Mouse (Mus musculus): Measurements from ENCODE around the gene Doc2b. TPM values are rescaled to one million over a fixed set of nuclear protein-coding genes. Genes with fewer than 3 reads are reported as not detected.
A peak's percentile ranks its signal among the peaks of the same experiment; 100 is the strongest.

The Doc2b gene
- polyA plus RNA-seq, 1 experiment from 2014 or later, result 0.13 TPM

DNA sequence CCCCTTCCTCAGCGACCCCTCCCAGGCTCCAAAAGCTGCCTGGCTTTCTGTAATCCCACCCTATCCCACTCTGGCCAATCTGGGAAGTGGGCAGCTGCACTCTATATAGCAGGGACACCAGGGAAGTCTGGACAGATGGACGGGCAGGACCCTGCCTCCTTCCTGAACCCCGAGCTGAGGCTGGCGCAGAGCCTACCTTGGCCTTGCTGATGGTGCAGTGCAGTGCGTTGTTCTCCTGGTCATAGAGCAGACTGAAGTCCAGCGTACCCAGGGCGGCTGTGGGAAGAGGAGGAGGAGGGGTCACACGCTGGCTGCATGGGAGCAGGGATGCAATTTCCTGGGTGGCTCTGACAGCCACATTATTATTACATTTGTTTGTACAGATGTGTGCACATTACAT lies 10.0 kb downstream of the Doc2b start:
- ATAC-seq (replicated peaks; ENCODE audit: insufficient number of reproducible peaks, insufficient read depth, low FRiP score, low read depth), result no peak
- Histone ChIP-seq H3K4me3 (no peak overlapping the region), H3K27ac (no peak overlapping the region), H3K27me3 (peaks cover 16% of the 10 kb centered on the region), H3K4me2 (no peak overlapping the region), H3K9me3 (replicated peaks) (no peaks in the 10 kb centered on the region), H3K4me1 (replicated peaks) (no peaks in the 10 kb centered on the region), H3K9ac (no peak overlapping the region), H3K36me3 (no peaks in the 10 kb centered on the region)
- 77% methylated on average over 8 of the region's 8 CpGs for WGBS

DNA sequence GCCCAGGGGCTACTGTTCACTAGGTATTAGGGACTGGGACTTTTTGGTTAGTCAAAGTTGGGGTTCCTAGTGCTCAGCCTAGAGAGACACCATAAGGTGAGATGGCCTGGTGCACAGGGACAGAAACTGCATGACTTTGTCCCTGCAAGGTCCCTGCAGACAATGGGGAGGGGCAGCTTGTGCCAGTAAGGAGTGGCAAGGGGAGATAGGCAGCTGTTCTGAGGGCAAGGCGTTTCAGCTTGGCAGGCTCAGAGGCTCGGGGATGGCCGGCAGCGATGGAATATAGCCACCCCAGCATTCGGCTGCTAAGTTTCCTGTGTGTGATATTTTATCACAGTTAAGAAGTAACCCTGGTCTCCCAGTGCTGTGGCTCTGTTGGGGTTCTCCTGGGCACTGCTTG lies 12.1 kb downstream of the Doc2b start:
- no peak for ATAC-seq (replicated peaks; ENCODE audit: insufficient number of reproducible peaks, insufficient read depth, low FRiP score, low read depth)
- WGBS, result 75% methylated on average over 5 of the region's 5 CpGs
- no peaks in the 10 kb centered on the region for H3K9me3 ChIP-seq (replicated peaks)

DNA sequence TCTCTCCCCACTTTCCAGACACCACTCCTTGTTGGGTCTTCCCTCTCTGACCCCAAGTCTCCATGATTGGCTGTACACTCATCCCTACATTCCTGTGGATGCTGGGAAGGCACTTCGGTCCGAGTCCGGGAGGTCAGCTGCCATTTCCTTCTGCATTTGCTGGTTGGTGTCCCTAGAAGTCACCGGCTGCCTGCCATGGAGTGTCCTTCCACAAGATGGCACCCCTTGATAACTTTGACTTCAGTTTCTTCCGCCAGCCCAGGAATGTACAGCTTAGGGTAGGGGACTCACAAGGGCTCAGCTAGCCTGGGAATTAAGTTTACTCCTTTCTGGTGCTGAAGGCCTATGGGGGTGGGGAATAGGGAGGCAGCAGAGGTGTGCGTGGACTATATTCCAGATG lies 13.9 kb downstream of the Doc2b start:
- peak; percentile 66; the same call in 1 of the 2 replicates for ATAC-seq (replicated peaks; ENCODE audit: insufficient number of reproducible peaks, insufficient read depth, low FRiP score, low read depth)
- no peaks in the 10 kb centered on the region for H3K9me3 ChIP-seq (replicated peaks)
- H3K27me3 ChIP-seq, result no peaks in the 10 kb centered on the region

More for the DNA sequence above, 12.1 kb downstream of the Doc2b start:
- Histone ChIP-seq H3K36me3 (no peaks in the 10 kb centered on the region), H3K4me1 (replicated peaks) (no peaks in the 10 kb centered on the region), H3K4me2 (no peak overlapping the region), H3K9ac (no peak overlapping the region), H3K27ac (no peak overlapping the region), H3K27me3 (0 out of 2 replicates have a peak, but pooled peaks cover 6% of the 10 kb centered on the region), H3K4me3 (no peak overlapping the region)

DNA sequence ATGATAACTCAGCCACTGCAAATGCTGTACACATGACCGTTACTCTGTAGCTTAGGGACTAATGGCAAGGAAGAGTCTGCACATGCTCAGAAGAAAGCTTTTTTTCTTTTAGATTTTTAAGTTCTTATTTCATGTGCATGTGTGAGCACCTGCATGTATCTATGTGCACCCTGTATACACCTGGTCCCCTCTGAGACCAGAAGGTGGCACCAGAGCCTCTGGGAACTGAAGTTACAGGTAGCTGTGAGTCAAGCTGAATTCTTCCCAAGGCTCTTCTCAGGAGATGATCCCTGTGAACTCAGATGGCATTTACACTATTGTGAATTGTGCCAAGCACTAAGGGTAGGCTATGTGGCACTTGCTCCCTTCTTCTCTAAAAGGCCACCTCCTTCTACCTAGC lies 19.9 kb downstream of the Doc2b start:
- Histone ChIP-seq H3K9ac (no peak overlapping the region), H3K36me3 (no peaks in the 10 kb centered on the region), H3K9me3 (replicated peaks) (no peaks in the 10 kb centered on the region), H3K4me1 (replicated peaks) (no peaks in the 10 kb centered on the region), H3K27ac (no peak overlapping the region), H3K4me3 (no peak overlapping the region), H3K27me3 (no peaks in the 10 kb centered on the region), H3K4me2 (no peak overlapping the region)
- no peak for ATAC-seq (replicated peaks; ENCODE audit: insufficient number of reproducible peaks, insufficient read depth, low FRiP score, low read depth)
- 81% methylated on average over 1 of the region's 1 CpGs for WGBS

More for the DNA sequence above, 13.9 kb downstream of the Doc2b start:
- H3K4me2 ChIP-seq, result no peak overlapping the region
- H3K36me3 ChIP-seq, result no peaks in the 10 kb centered on the region
- no peak overlapping the region for H3K9ac ChIP-seq
- 19% methylated on average over 6 of the region's 6 CpGs for WGBS
- H3K4me1 ChIP-seq (replicated peaks), result no peaks in the 10 kb centered on the region
- no peak overlapping the region for H3K27ac ChIP-seq
- H3K4me3 ChIP-seq, result no peak overlapping the region

DNA sequence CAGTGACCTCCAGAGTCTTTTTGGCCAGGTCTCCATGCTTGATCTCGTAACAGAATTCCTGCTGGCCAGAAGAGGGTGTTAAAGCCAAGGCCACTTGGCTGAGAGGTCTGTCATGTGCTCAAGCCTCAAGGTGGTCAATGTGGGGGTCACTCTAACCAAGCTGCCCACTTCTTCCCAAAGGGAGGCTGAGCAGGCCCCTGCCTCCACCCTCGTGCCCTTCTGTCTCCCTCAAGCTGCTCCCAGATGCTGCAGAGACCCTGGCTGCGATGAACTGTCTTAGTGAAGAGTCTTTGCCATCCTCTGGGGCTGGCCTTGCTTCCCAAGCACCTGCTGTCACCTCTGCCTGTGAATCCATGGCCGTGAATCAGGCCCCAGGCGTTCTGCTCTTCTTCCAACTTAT lies 23.3 kb downstream of the Doc2b start:
- no peak for ATAC-seq (replicated peaks; ENCODE audit: insufficient number of reproducible peaks, insufficient read depth, low FRiP score, low read depth)

DNA sequence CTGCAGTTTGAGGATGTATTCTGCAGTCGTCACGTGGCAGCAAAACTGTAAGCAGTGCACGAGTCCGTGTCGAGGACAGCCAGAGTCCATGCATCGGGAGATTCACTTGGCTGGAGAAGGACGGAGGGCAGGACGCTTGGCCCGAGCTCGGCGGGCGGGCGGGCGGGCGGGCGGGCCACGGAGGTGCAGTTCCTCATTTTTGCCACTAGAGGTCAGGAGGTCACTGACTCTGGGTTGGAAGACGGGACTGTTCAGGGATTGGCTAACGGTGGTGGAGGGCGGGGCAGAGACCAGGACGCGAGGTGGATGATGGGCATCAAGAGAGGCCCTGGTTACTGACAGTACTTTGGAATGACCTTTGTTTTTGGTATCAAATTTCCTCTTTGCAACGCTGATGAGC lies 26.6 kb downstream of the Doc2b start:
- Histone ChIP-seq H3K4me2 (peak overlapping the region; percentile 45), H3K4me3 (no peak overlapping the region), H3K9me3 (replicated peaks) (no peaks in the 10 kb centered on the region), H3K27ac (peak overlapping the region; percentile 44), H3K27me3 (no peaks in the 10 kb centered on the region), H3K9ac (no peak overlapping the region), H3K4me1 (replicated peaks) (peaks cover 10% of the 10 kb centered on the region), H3K36me3 (peaks cover 31% of the 10 kb centered on the region)
- under 1% methylated on average over 23 of the region's 23 CpGs for WGBS
- ATAC-seq (replicated peaks; ENCODE audit: insufficient number of reproducible peaks, insufficient read depth, low FRiP score, low read depth), result peak; percentile 90

More for the DNA sequence above, 23.3 kb downstream of the Doc2b start:
- no peak overlapping the region for H3K9ac ChIP-seq
- no peak overlapping the region for H3K4me2 ChIP-seq
- H3K9me3 ChIP-seq (replicated peaks), result no peaks in the 10 kb centered on the region
- peaks cover 10% of the 10 kb centered on the region for H3K4me1 ChIP-seq (replicated peaks)
- peaks cover 3% of the 10 kb centered on the region; the same call in 1 of the 2 replicates for H3K36me3 ChIP-seq
- WGBS, result 76% methylated on average over 5 of the region's 5 CpGs
- H3K4me3 ChIP-seq, result no peak overlapping the region
- H3K27ac ChIP-seq, result no peak overlapping the region
- no peaks in the 10 kb centered on the region for H3K27me3 ChIP-seq

DNA sequence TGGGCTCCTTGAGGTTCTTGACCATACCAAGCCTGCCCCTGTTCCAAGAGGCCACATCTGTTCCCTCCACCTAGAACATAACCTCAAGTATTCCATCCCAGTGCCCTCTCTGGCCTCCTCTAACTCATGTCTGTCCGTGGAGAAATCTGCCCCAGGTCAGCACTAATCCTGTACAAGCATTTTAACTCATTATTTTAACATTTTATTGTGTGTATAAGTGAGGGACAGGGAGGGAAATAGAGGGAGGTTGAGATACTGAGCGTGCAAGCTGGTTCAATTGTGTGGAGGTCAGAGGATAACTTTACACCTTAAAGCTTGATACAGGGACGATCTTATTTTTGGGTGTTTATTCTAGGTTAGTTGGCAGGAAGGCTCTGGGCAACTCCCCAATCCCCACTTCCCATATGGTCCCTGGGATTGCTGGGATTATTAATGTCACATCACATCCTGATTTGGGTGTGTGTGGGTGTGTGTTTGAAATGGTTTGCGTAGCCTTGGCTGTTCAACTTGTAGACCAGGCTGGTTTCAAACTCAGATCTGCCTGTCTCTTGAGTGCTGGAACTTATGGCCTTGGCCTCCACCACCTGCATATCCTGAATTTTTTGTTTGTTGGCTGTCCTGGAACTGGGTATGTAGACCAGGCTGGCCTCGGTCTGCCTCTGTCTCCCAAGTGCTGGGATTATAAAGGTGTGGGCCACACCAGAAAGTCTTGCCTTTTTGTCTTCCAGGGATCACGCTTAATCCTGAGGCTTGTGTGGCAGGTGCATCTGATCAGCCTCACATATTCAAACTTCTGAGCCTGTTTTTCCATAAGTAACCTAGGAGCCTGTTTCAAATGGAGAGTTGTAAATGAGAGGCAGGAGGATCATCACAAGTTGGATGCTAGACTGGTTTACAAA lies 27.5 kb downstream of the Doc2b start:
- peak overlapping the region; percentile 44 for H3K27ac ChIP-seq
- ATAC-seq (replicated peaks; ENCODE audit: insufficient number of reproducible peaks, insufficient read depth, low FRiP score, low read depth), result no peak

DNA sequence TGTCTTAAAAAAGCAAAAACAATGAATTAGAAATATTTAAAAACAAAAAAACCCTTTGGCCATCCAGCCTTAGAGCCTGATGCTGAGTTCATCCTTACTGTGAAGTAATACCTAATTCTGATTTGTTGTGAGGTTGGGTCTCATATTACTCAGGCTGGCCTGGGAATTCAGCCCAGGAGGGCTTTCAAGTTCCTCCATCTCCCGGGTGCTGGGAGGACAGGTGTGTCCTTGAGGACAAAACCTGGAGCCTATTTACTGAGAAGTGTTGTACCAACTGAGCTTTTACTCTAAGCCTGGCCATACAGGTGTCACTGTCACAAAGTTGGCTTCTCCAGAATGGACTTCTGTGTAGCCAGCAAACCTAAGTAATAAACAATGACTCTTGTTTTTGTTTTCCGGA lies 28.8 kb downstream of the Doc2b start:
- Histone ChIP-seq H3K36me3 (peaks cover 44% of the 10 kb centered on the region), H3K4me2 (no peak overlapping the region), H3K27me3 (no peaks in the 10 kb centered on the region), H3K4me3 (no peak overlapping the region), H3K27ac (no peak overlapping the region), H3K4me1 (replicated peaks) (peaks cover 13% of the 10 kb centered on the region), H3K9ac (no peak overlapping the region), H3K9me3 (replicated peaks) (no peaks in the 10 kb centered on the region)
- ATAC-seq (replicated peaks; ENCODE audit: insufficient number of reproducible peaks, insufficient read depth, low FRiP score, low read depth), result no peak
- WGBS, result 62% methylated on average over 2 of the region's 2 CpGs

More for the DNA sequence above, 27.5 kb downstream of the Doc2b start:
- H3K4me2 ChIP-seq, result peak overlapping the region; percentile 45
- no peaks in the 10 kb centered on the region for H3K9me3 ChIP-seq (replicated peaks)
- 52% methylated on average over 6 of the region's 6 CpGs for WGBS
- H3K36me3 ChIP-seq, result peaks cover 37% of the 10 kb centered on the region
- H3K27me3 ChIP-seq, result no peaks in the 10 kb centered on the region
- H3K9ac ChIP-seq, result no peak overlapping the region
- H3K4me3 ChIP-seq, result no peak overlapping the region
- H3K4me1 ChIP-seq (replicated peaks), result peaks cover 10% of the 10 kb centered on the region

DNA sequence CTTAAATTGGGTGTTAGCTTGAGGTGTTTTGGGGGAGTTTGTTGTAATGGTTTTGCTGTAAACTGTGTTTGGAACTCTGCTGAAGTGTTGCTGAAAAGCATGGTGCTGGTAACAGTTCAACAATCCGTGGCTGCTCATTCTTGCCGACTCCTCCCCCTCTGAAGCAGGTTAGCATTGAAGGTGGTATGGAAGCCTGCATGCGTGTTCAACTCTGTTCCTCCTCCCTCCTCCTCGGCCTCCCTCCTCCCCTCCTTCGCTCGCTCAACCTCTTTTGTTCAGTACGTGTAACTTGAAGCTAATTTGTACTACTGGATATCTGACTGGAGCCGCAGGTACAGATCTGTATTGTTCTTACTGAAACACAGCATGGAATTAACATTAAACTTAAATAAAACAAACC lies 30.7 kb downstream of the Doc2b start:
- no peak overlapping the region for H3K4me2 ChIP-seq
- no peak for ATAC-seq (replicated peaks; ENCODE audit: insufficient number of reproducible peaks, insufficient read depth, low FRiP score, low read depth)
- WGBS, result 82% methylated on average over 8 of the region's 8 CpGs
- H3K9ac ChIP-seq, result no peak overlapping the region
- H3K9me3 ChIP-seq (replicated peaks), result no peaks in the 10 kb centered on the region
- no peak overlapping the region for H3K27ac ChIP-seq
- H3K36me3 ChIP-seq, result peaks cover 60% of the 10 kb centered on the region
- peaks cover 13% of the 10 kb centered on the region for H3K4me1 ChIP-seq (replicated peaks)
- H3K4me3 ChIP-seq, result no peak overlapping the region
- H3K27me3 ChIP-seq, result no peaks in the 10 kb centered on the region

DNA sequence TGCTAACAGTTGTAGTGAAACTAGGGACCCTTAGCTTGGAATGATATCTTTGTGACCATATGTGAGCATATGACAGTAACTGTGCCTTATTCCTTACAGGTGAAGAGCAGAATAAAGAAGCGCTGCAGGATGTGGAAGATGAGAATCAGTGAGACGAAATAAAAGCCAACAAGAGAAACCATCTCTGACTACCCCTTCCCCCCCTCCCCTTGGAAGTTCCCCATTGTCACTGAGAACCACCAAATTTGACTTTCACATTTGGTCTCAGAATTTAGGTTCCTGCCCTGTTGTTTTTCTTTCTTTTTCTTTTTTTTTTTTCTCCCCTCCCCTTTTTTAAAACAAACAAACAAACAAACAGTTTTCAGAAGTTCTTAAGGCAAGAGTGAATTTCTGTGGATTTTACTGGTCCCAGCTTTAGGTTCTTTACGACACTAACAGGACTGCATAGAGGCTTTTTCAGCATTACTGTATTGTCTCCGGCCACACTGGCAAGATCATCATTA lies 31.3 kb downstream of the Doc2b start:
- peaks cover 12% of the 10 kb centered on the region for H3K4me1 ChIP-seq (replicated peaks)
- H3K4me3 ChIP-seq, result no peak overlapping the region
- 83% methylated on average over 4 of the region's 4 CpGs for WGBS
- no peak overlapping the region for H3K9ac ChIP-seq
- no peak overlapping the region for H3K4me2 ChIP-seq
- no peaks in the 10 kb centered on the region for H3K27me3 ChIP-seq
- H3K27ac ChIP-seq, result no peak overlapping the region
- no peak for ATAC-seq (replicated peaks; ENCODE audit: insufficient number of reproducible peaks, insufficient read depth, low FRiP score, low read depth)
- peaks cover 66% of the 10 kb centered on the region for H3K36me3 ChIP-seq
- no peaks in the 10 kb centered on the region for H3K9me3 ChIP-seq (replicated peaks)

DNA sequence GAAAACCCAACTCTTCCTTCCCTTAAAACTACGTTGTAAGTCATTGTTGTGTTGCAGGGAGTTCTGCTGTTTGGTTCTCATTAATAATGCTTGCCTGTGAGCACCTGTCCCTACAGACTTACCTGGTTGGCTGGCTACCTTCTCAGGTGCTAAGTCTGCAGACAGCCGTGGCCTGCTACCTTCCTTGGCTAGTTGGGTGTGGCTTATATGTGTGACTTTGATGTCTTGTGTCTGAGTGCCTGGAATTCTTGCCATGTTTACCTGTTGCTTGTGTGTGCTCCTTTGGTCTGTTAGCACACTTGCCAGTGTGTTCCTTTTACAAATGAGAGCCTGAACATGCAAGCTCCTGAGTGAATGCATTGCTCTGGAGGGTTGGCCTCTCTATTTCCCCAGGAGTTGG lies 33.1 kb downstream of the Doc2b start:
- Histone ChIP-seq H3K27me3 (no peaks in the 10 kb centered on the region), H3K27ac (no peak overlapping the region), H3K4me1 (replicated peaks) (0 out of 2 replicates have a peak, but pooled peaks cover 3% of the 10 kb centered on the region), H3K9me3 (replicated peaks) (no peaks in the 10 kb centered on the region), H3K4me2 (no peak overlapping the region), H3K4me3 (no peak overlapping the region), H3K36me3 (peaks cover 82% of the 10 kb centered on the region), H3K9ac (no peak overlapping the region)
- 70% methylated on average over 2 of the region's 2 CpGs for WGBS
- no peak for ATAC-seq (replicated peaks; ENCODE audit: insufficient number of reproducible peaks, insufficient read depth, low FRiP score, low read depth)
